Mouse (Mus musculus) liver, adult 2 months (tissue): ENCODE measurements around the gene Ireb2. TPM values are rescaled to one million over a fixed set of nuclear protein-coding genes. Genes with fewer than 3 reads are reported as not detected.
A peak's percentile ranks its signal among the peaks of the same experiment; 100 is the strongest.
"Not testable (repeated sequence)": the region's sequence is repeated elsewhere in the genome, so short reads cannot be mapped to it uniquely, and the experiment has no call there.

Experiments
- DNase-seq: peaks from one replicate; pipeline ENCODE4 v3.0.0-alpha.2; 2011; ENCODE audit warnings: low read depth, low spot score; ENCODE audit errors: extremely low read depth
- H3K27ac ChIP-seq: fragments of 200-500 bp; replicated peaks from 2 replicates; pipeline ENCODE4 v1.5.1; 2012; ENCODE audit warnings: low read depth, mild to moderate bottlenecking, control low read depth, inconsistent platforms, low read length; ENCODE audit not compliant: insufficient read depth
- H3K27me3 ChIP-seq: fragments of 200-500 bp; 2 replicates; pipeline ENCODE4 v1.6.1; 2012; ENCODE audit warnings: mild to moderate bottlenecking, moderate library complexity, low read length, inconsistent platforms; ENCODE audit not compliant: control insufficient read depth, insufficient read depth
- H3K36me3 ChIP-seq: fragments of 200-500 bp; 2 replicates; pipeline ENCODE4 v1.6.1; 2012; ENCODE audit warnings: low read length, inconsistent platforms; ENCODE audit not compliant: control insufficient read depth, insufficient read depth
- H3K4me1 ChIP-seq: fragments of 200-500 bp; 2 replicates; pipeline ENCODE4 v1.6.1; 2011; ENCODE audit warnings: low read length; ENCODE audit not compliant: control insufficient read depth, insufficient read depth
- H3K4me3 ChIP-seq: fragments of 200-500 bp; 2 replicates; pipeline ENCODE4 v1.5.1; 2011; ENCODE audit warnings: low read depth, mild to moderate bottlenecking, control low read depth, low read length, moderate library complexity; ENCODE audit not compliant: insufficient read depth
- H3K79me2 ChIP-seq: fragments of 200-500 bp; 2 replicates; pipeline ENCODE4 v1.6.1; 2012; ENCODE audit warnings: inconsistent platforms, mild to moderate bottlenecking, low read length, moderate library complexity; ENCODE audit not compliant: control insufficient read depth, insufficient read depth
- H3K9ac ChIP-seq: fragments of 200-500 bp; 2 replicates; pipeline ENCODE4 v1.6.1; 2012; ENCODE audit warnings: low read depth, mild to moderate bottlenecking, control low read depth, inconsistent platforms, low read length
- CTCF ChIP-seq: fragments of 200-500 bp; IDR thresholded peaks from 2 replicates; pipeline ENCODE4 v1.5.1; 2011; ENCODE audit warnings: low read depth, low read length, control low read depth
- POLR2A ChIP-seq: fragments of 200-500 bp; IDR thresholded peaks from 2 replicates; pipeline ENCODE4 v1.6.1; 2011; ENCODE audit warnings: low read length, control low read depth; ENCODE audit not compliant: insufficient read depth; ENCODE audit errors: extremely low read depth
- WGBS: fragments of 180-500 bp; shearing (Covaris S2); methylation state at CpG from one replicate; pipeline ENCODE4 v1.1.7; 2018; 5-methylcytosine and 5-hydroxymethylcytosine counted together
- polyA plus RNA-seq: library from polyadenylated mRNA; depleted of rRNA; stranded (reverse); fragments of >200 nt; gene quantifications from 2 replicates; pipeline ENCODE4 v1.2.3, GENCODE M21; 2012; rRNA removed
- total RNA-seq: library from RNA; depleted of rRNA; stranded (reverse); fragments of >200 nt; gene quantifications from 2 replicates; pipeline ENCODE4 v1.2.3, GENCODE M21; 2014; rRNA removed

The Ireb2 gene
- total and polyA plus RNA-seq, 2 experiments = 7.1 to 58.7 TPM

DNA sequence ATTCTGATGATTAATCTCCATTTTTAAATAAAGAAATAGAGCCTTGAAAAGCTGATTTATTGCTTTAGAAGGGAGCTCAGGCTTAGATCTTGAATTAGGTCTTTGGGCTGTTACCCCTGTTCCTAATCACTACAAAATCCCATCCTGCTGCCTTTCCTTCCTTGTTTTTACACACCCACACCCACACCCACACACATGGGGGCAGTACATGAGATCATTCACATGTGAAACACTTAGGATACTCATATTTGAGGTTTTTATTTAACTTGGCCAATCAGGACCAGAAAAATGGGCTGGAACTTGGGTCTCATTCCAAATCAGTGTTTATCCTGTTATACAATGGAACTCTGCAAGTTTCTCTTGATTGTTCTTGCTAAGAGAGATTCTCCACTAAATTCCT is 85.9 kb downstream of the Ireb2 start:
- no peak for TF ChIP-seq CTCF
- peak; percentile 83 for DNase-seq
- no peak overlapping the region for H3K9ac ChIP-seq

GRCm38 (mm10) chr9:54950162-54950561 is 86.6 kb downstream of the Ireb2 start:
- peak overlapping the region; percentile 63 for H3K27ac ChIP-seq
- WGBS = 16% methylated on average over 8 of the region's 8 CpGs
- not testable (repeated sequence) for DNase-seq

More for the DNA sequence above, 85.9 kb downstream of the Ireb2 start:
- H3K4me3 ChIP-seq = no peak overlapping the region
- H3K79me2 ChIP-seq = peaks cover 5% of the 10 kb centered on the region; the same call in 1 of the 2 replicates
- H3K4me1 ChIP-seq = peaks cover 16% of the 10 kb centered on the region
- no peak overlapping the region; the same call in 1 of the 2 replicates for H3K27ac ChIP-seq
- no peaks in the 10 kb centered on the region for H3K27me3 ChIP-seq
- peaks cover 47% of the 10 kb centered on the region for H3K36me3 ChIP-seq

GRCm38 (mm10) chr9:54950575-54951321 is 87.2 kb downstream of the Ireb2 start, which contains the start of the genes Psma4 and AY074887:
Gene Psma4, plus strand, starts transcription at chr9:54950790.
Gene AY074887, minus strand, starts transcription at chr9:54950998.
- TF ChIP-seq CTCF (no peak), POLR2A (peak; percentile 78)
- Histone ChIP-seq H3K36me3 (peaks cover 49% of the 10 kb centered on the region), H3K27ac (peak within 1 kb of the TSS; percentile 92), H3K4me1 (peaks cover 16% of the 10 kb centered on the region), H3K9ac (peak within 1 kb of the TSS; percentile 94), H3K79me2 (peaks cover 5% of the 10 kb centered on the region; the same call in 1 of the 2 replicates), H3K27me3 (no peaks in the 10 kb centered on the region), H3K4me3 (peak within 1 kb of the TSS; percentile 92)
- DNase-seq = peak; percentile 89
- WGBS = under 1% methylated on average over 65 of the region's 65 CpGs

More at GRCm38 (mm10) chr9:54950162-54950561, 86.6 kb downstream of the Ireb2 start:
- H3K79me2 ChIP-seq, H3K27me3 ChIP-seq: not testable (repeated sequence)
- peaks cover 16% of the 10 kb centered on the region for H3K4me1 ChIP-seq
- peak overlapping the region; percentile 92 for H3K4me3 ChIP-seq
- H3K9ac ChIP-seq = peak overlapping the region; percentile 38; the same call in 1 of the 2 replicates
- peaks cover 50% of the 10 kb centered on the region for H3K36me3 ChIP-seq

DNA sequence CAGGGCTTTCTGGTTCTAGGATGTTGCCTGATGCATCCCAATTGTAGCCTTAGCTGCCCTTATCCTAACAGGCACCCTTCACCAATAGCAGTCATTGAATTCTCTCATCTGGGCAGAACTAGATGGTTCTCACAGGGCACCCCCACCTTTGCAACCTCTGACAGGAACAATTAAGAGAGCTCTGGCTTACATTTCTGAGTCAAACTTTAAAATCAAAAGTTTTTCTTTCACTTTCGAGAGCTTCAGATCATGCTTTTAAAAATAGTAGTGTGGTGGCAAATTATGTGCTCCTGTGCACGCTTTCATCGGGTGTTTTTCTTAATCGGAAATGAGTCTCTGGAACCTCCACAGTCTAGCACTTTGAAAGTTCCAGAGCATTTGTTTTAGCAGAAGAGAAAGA is 97.5 kb downstream of the Ireb2 start:
- Histone ChIP-seq H3K27me3 (no peaks in the 10 kb centered on the region), H3K9ac (no peak overlapping the region), H3K4me3 (no peak overlapping the region), H3K36me3 (peaks cover 26% of the 10 kb centered on the region), H3K79me2 (no peaks in the 10 kb centered on the region), H3K4me1 (peaks cover 9% of the 10 kb centered on the region; the same call in 1 of the 2 replicates), H3K27ac (no peak overlapping the region; the same call in 1 of the 2 replicates)
- WGBS = 85% methylated on average over 4 of the region's 4 CpGs
- no peak for DNase-seq
- no peak for TF ChIP-seq CTCF

Other genes with a start within 250 kb of the Ireb2 start
- gene Acsbg1, start 201.9 kb upstream of the Ireb2 start, total RNA-seq = under 0.01 and 0.60 TPM in 2 replicates
- gene Acsbg1, start 201.9 kb upstream of the Ireb2 start, polyA plus RNA-seq = 0.07 and 0.12 TPM in 2 replicates
- gene Dnaja4, start 164.9 kb upstream of the Ireb2 start, total RNA-seq = 2.7 and 3.5 TPM in 2 replicates
- gene Dnaja4, start 164.9 kb upstream of the Ireb2 start, polyA plus RNA-seq = 1.3 and 2.2 TPM in 2 replicates
- 83.5 and 86.2 TPM in 2 replicates for gene Wdr61, start 129.3 kb upstream of the Ireb2 start, total RNA-seq
- 38.4 and 38.6 TPM in 2 replicates for gene Wdr61, start 129.3 kb upstream of the Ireb2 start, polyA plus RNA-seq
- gene Crabp1, start 99.0 kb upstream of the Ireb2 start, total RNA-seq = not detected in 2 replicates
- gene Crabp1, start 99.0 kb upstream of the Ireb2 start, polyA plus RNA-seq = not detected in 2 replicates
- gene Hykk, start 53.5 kb downstream of the Ireb2 start, total RNA-seq = 67.9 and 68.5 TPM in 2 replicates
- gene Hykk, start 53.5 kb downstream of the Ireb2 start, polyA plus RNA-seq = 8.7 and 12.1 TPM in 2 replicates
- gene Psma4, start 87.0 kb downstream of the Ireb2 start, total RNA-seq = 166 and 211 TPM in 2 replicates
- 84.5 and 88.1 TPM in 2 replicates for gene Psma4, start 87.0 kb downstream of the Ireb2 start, polyA plus RNA-seq
- not detected in 2 replicates for gene AY074887, start 87.2 kb downstream of the Ireb2 start, total RNA-seq
- not detected in 2 replicates for gene AY074887, start 87.2 kb downstream of the Ireb2 start, polyA plus RNA-seq
- gene Chrna5, start 117.1 kb downstream of the Ireb2 start, total RNA-seq = not detected in 2 replicates
- not detected in 2 replicates for gene Chrna5, start 117.1 kb downstream of the Ireb2 start, polyA plus RNA-seq
- gene Chrna3, start 162.8 kb downstream of the Ireb2 start, total RNA-seq = not detected in 2 replicates
- gene Chrna3, start 162.8 kb downstream of the Ireb2 start, polyA plus RNA-seq = not detected in 2 replicates
- not detected in 2 replicates for gene Chrnb4, start 185.0 kb downstream of the Ireb2 start, total RNA-seq
- not detected in 2 replicates for gene Chrnb4, start 185.0 kb downstream of the Ireb2 start, polyA plus RNA-seq